Comparison of ENCODE assay signal across 9 mouse cellular contexts in genomic region chr16:26035525-26035924, GRCm38 (mm10).
DNase-seq lines count a peak whose midpoint lies in the region; ATAC-seq and TF ChIP-seq lines count a peak whose summit lies in the region.
"Had no signal": no experiment of that assay in that cellular context is flagged by ENCODE, and none has a peak within 500 bp of the region (broad histone marks: within the 10 kb centered on the region; RNA-seq: fewer than 3 reads in every experiment).

No protein-coding gene starts in this region.

- H3K4me1 ChIP-seq in forebrain, embryonic 14.5 days (ENCODE audit: control insufficient read depth, insufficient read depth, low read length) = peaks cover 5% of the 10 kb centered on the region
- peaks cover 7% of the 10 kb centered on the region; the same call in 1 of the 2 replicates for H3K4me1 ChIP-seq in forebrain, embryonic 13.5 days
- peaks cover 9% of the 10 kb centered on the region for H3K4me1 ChIP-seq in heart, postnatal 0 days (ENCODE audit: control insufficient read depth, insufficient read depth)
- no peaks in the 10 kb centered on the region for H3K4me1 ChIP-seq in small intestine, adult 2 months (ENCODE audit: control insufficient read depth, insufficient read depth, insufficient read length, low read length)
- H3K4me1 ChIP-seq: hindbrain, embryonic 12.5 days had no signal

- TF ChIP-seq EP300 in heart, postnatal 0 days (IDR thresholded peaks at IDR 0.05; ENCODE audit: low read depth) = no peak

- no peak for TF ChIP-seq CTCF in heart, postnatal 0 days (IDR thresholded peaks at IDR 0.05; ENCODE audit: low read depth)
- TF ChIP-seq CTCF in small intestine, adult 2 months (IDR thresholded peaks at IDR 0.05; ENCODE audit: extremely low read depth, insufficient read length, insufficient replicate concordance, low read depth, low read length) = no peak

- peak; percentile 25 for DNase-seq in forebrain, embryonic 14.5 days (ENCODE audit: low spot score)
- peak; percentile 57 for DNase-seq in layer of hippocampus, adult 9-11 months
- DNase-seq in layer of hippocampus, postnatal 10 days (ENCODE audit: low spot score in 2 of 2) = no peak
- DNase-seq in heart, postnatal 0 days (ENCODE audit: low spot score) = no peak
- DNase-seq in T-cell, adult 2 months (ENCODE audit: low spot score) = no peak
- DNase-seq in left cerebral cortex, adult 18-20 months (ENCODE audit: low spot score in 2 of 2) = no peak

- no peak overlapping the region for H3K9ac ChIP-seq in forebrain, embryonic 14.5 days (ENCODE audit: low read length)
- H3K9ac ChIP-seq in forebrain, embryonic 13.5 days = no peak overlapping the region
- no peak overlapping the region for H3K9ac ChIP-seq in heart, postnatal 0 days (replicated peaks; ENCODE audit: low read depth, low read length)
- H3K9ac ChIP-seq: hindbrain, embryonic 12.5 days had no signal

- no peaks in the 10 kb centered on the region for H3K9me3 ChIP-seq in forebrain, embryonic 14.5 days (replicated peaks; ENCODE audit: control insufficient read depth, low read length)
- no peaks in the 10 kb centered on the region for H3K9me3 ChIP-seq in forebrain, embryonic 13.5 days (replicated peaks)
- 0 out of 2 replicates have a peak, but pooled peaks cover 4% of the 10 kb centered on the region for H3K9me3 ChIP-seq in heart, postnatal 0 days (replicated peaks; ENCODE audit: control insufficient read depth, low read length)
- H3K9me3 ChIP-seq: hindbrain, embryonic 12.5 days had no signal

- ATAC-seq in forebrain, embryonic 14.5 days = no peak
- ATAC-seq in forebrain, embryonic 13.5 days = no peak
- no peak for ATAC-seq in heart, postnatal 0 days (ENCODE audit: insufficient read depth, low read depth)

- H3K4me2 ChIP-seq in forebrain, embryonic 14.5 days (ENCODE audit: low read length) = no peak overlapping the region
- H3K4me2 ChIP-seq in forebrain, embryonic 13.5 days = no peak overlapping the region
- H3K4me2 ChIP-seq in heart, postnatal 0 days (ENCODE audit: low read depth, low read length) = no peak overlapping the region
- H3K4me2 ChIP-seq: hindbrain, embryonic 12.5 days had no signal

- H3K27me3 ChIP-seq in forebrain, embryonic 14.5 days (replicated peaks; ENCODE audit: control insufficient read depth, insufficient read depth, low read length) = no peaks in the 10 kb centered on the region
- H3K27me3 ChIP-seq in forebrain, embryonic 13.5 days = no peaks in the 10 kb centered on the region
- H3K27me3 ChIP-seq in heart, postnatal 0 days (ENCODE audit: control insufficient read depth, insufficient read depth, low read length) = no peaks in the 10 kb centered on the region
- no peaks in the 10 kb centered on the region for H3K27me3 ChIP-seq in small intestine, adult 2 months (ENCODE audit: control insufficient read depth, insufficient read depth, low read length)
- H3K27me3 ChIP-seq: hindbrain, embryonic 12.5 days had no signal

- no peaks in the 10 kb centered on the region for H3K36me3 ChIP-seq in forebrain, embryonic 14.5 days (ENCODE audit: control insufficient read depth, insufficient read depth, low read length)
- H3K36me3 ChIP-seq in forebrain, embryonic 13.5 days (ENCODE audit: poor library complexity, severe bottlenecking) = no peaks in the 10 kb centered on the region
- no peaks in the 10 kb centered on the region for H3K36me3 ChIP-seq in heart, postnatal 0 days (replicated peaks; ENCODE audit: control insufficient read depth, insufficient read depth, low read length)
- no peaks in the 10 kb centered on the region for H3K36me3 ChIP-seq in small intestine, adult 2 months (ENCODE audit: control insufficient read depth, insufficient read depth, low read length)
- H3K36me3 ChIP-seq: hindbrain, embryonic 12.5 days had no signal

- WGBS in forebrain, embryonic 14.5 days = 36% methylated on average over 3 of the region's 3 CpGs
- 47% methylated on average over 3 of the region's 3 CpGs for WGBS in forebrain, embryonic 13.5 days
- WGBS in heart, postnatal 0 days = 58% methylated on average over 3 of the region's 3 CpGs
- 48% methylated on average over 3 of the region's 3 CpGs for whole genome bisulfite sequencing in small intestine, adult 2 months

- H3K27ac ChIP-seq in forebrain, embryonic 14.5 days (ENCODE audit: low read depth, low read length) = no peak overlapping the region
- H3K27ac ChIP-seq in forebrain, embryonic 13.5 days = no peak overlapping the region
- H3K27ac ChIP-seq in heart, postnatal 0 days (ENCODE audit: low read depth) = peak overlapping the region; percentile 25
- H3K27ac ChIP-seq in small intestine, adult 2 months (ENCODE audit: insufficient read depth, low read depth, low read length) = peak overlapping the region; percentile 78; the same call in 1 of the 2 replicates
- H3K27ac ChIP-seq: hindbrain, embryonic 12.5 days had no signal

- TF ChIP-seq POLR2A in small intestine, adult 2 months (IDR thresholded peaks at IDR 0.05; ENCODE audit: low read depth, low read length) = no peak

- H3K4me3 ChIP-seq in forebrain, embryonic 14.5 days (ENCODE audit: low read depth, low read length) = no peak overlapping the region
- H3K4me3 ChIP-seq in forebrain, embryonic 13.5 days = no peak overlapping the region
- H3K4me3 ChIP-seq in heart, postnatal 0 days (ENCODE audit: low read depth, low read length) = no peak overlapping the region
- no peak overlapping the region for H3K4me3 ChIP-seq in small intestine, adult 2 months (ENCODE audit: low read depth, low read length)
- H3K4me3 ChIP-seq: hindbrain, embryonic 12.5 days had no signal

Comparison
In these comparisons a context has a peak if more than half of its experiments do, and no peak if none do; other contexts are left out.
1. DNase-seq: peak in forebrain, embryonic 14.5 days (single experiment) and layer of hippocampus, adult 9-11 months (single experiment); none in layer of hippocampus, postnatal 10 days (0 of 2), heart, postnatal 0 days (single experiment), T-cell, adult 2 months (single experiment) and left cerebral cortex, adult 18-20 months (0 of 2).
2. H3K27ac ChIP-seq: peak in heart, postnatal 0 days (single experiment) and small intestine, adult 2 months (single experiment); none in forebrain, embryonic 14.5 days (single experiment) and forebrain, embryonic 13.5 days (single experiment).